Mouse (Mus musculus): ENCODE results near the gene Tgfb2.

GRCm38 (mm10) chr1:186631457-186631856 lies 74.3 kb downstream of the Tgfb2 start:
- no peak for TF ChIP-seq CTCF (IDR thresholded peaks at IDR 0.05; ENCODE audit: borderline replicate concordance, extremely low read depth, insufficient read depth, insufficient read length)
- no peak for TF ChIP-seq POLR2A (IDR thresholded peaks at IDR 0.05; ENCODE audit: borderline replicate concordance, extremely low read depth, insufficient read depth, insufficient read length, poor library complexity, severe bottlenecking)
